Mouse (Mus musculus): Measurements from ENCODE around the gene Atad2b.
"Not testable (repeated sequence)": the region's sequence is repeated elsewhere in the genome, so short reads cannot be mapped to it uniquely, and the experiment has no call there.

Atad2b gene

DNA sequence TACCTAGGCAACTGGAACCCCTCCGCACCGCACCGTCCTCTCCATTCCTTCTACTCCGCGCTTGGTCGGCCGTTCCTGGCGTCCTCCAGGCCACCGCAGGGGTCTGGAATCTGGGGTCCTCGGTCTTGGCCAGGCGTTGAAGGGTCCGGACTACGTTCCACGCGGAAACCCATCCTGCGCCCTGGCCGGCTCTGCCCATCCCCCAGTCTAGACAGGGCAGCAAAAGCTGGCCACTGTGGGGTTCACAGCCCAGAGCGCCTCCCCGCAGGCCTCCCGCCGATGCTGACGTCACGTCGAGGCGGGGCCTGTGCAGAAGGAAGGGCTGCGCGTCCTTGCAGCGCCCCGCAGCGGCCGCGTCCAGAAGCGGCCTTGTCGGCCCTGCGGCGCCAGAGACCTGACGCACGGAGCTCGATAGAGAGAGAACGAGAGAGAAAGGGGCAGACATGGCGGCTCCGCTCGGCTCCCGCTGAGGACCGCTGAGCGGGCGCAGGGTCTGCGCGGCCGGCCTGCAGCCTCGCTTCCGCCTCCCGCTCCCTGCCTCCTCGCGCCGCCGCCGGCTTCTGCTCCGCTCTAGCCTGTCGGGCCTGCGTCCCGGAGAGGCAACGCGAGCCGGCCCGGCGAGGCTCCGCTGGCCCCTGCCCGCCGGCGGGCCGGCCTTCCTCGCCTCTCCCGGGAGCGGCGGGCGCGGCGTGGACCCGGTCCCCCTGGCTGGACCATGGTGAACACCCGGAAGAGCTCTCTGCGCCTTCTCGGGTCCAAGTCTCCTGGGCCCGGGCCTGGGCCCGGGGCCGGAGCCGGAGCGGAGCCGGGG is at the start of gene Atad2b:
TSS of gene Atad2b (plus strand) at position 360 of the 811 bp plus-strand sequence.
- peak; percentile 96 to 97 for DNase-seq (ENCODE audit: low spot score in 2 of 2)

DNA sequence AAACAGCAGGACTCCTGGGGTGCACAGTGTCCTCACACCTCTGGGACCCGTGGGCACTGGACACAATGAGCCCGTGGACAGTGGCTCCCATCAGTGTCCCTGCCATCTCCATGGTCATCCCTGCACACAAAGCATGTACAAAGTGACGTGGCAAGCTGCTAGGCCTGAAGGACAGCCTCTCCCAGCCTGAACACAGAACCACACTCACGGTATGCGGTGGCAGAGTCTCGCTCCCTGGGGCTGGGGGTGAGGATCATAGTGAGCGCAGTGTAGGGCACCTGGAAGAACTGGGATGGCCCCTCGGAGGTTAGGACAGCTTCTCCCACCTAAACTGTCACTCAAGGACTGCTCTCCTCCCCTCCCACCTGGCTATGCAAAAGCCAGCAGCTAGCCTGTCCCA is 48.2 kb upstream of the Atad2b start:
- no peak for DNase-seq (ENCODE audit: low spot score in 2 of 2)

DNA sequence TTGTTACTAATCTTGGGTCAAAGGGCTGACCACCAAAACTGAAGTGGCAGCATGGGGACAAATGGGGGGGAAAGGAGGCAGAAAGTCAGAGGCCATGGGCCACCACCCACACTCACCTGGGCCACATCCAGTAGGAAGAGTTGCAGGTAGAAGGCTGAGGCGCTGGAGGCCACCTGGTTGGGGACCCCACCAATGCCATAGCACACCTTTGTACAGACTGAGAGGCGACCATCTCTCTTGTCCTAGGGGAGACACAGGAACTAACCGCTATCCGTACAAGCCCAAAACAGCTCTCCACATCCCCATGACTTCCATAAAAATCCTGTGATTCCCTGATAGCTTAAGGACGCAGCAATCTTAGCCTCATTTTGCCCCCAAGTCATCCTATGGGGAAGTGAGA is 45.9 kb upstream of the Atad2b start:
- DNase-seq (ENCODE audit: low spot score in 2 of 2), result no peak

DNA sequence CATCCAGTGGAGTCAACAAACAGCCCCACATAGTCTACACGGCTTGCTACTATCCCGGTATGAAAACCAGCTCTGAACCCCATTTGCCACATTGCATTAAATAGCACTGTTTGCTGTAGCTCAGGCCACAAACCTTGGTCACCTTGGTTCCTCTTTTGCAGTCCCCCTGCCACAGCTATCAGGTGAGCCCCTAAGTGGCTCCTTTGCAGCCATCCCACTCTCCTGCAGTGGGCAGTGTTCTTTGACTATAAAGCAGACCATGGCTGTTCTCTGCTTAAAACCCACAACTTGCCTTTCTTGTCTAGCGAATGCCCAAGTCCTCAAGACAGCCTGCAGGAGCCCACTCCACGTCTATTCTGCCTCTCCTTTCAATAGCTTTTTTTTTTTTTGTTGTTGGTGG is 44.9 kb upstream of the Atad2b start:
- no peak for DNase-seq (ENCODE audit: low spot score in 2 of 2)

DNA sequence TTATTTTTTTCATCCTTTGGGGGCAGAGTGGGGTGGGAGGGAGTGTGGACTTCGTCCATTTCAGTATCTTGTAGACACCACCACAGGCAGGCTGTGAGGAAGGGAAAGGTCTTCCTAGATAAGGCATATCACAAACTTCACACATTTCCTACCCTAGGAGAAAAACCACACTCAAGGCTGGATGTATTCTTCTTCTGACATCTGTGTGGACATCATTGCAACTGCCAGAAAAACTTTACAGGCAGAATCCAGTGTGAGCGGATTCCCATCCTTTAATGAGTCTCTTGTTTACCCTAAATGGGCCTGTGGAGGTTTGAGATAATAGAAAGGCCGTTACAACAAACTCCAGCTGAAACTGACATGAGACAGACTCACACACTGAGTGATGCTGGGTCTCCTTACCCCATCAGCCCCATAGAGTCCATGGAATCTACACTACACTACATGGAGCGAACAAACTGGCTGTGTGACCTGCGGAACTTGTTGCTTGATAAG is 44.1 kb upstream of the Atad2b start:
- DNase-seq (ENCODE audit: low spot score in 2 of 2), result no peak

DNA sequence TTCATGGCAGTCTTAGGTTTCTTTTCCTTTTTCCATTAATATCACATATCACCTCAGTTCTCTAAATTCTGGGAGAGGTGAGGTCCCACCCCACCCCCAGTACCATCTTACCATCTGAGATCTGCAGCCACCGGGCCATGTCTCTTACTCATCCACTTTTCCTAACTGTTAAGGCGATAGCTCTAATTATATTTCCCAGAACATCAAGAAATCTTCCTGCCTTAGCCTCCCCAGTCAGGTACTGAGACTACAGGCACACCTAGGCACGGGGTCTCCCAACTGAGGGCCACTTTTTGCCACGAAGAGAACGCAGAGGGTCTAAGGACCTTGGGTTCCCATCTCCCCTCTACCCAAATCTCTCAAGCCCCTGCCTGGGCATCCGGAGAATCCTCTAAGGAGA is 43.6 kb upstream of the Atad2b start:
- DNase-seq (ENCODE audit: low spot score in 2 of 2), result no peak

DNA sequence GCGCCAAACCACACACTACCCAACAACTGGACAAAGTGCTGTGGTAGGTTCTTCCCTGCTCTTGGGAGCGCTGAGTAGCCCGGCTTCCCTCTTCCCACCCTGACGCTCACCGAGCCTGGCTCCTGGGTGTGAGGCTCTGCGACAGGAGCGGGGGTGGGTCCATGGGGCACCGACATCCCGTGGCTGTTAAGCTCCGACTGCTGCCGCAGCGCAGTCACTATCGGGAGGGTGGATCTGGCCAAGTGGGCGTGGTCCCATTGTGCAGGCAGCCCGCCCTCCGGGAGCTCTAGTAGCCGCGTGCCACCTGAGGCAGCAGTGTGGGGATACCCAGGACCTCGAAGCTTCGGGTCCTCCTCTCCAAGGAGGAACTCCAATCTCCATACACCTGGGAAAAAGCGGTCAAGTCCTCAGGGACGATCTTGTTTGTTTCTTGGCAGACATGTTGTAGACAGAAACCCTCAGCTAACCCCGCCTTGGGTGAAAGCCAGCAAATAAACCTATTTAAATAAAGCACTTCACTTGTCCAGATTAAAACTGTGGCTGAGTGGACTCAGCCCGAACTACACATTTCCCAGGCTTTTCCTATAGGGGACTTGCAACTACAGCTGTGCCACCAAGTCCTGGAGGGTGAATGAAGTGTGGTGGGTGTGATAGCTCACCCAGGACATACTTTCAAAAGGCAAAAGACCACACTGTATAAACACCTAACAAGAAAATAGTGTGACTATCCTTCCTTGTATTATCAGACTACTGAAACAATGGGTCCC is 42.8 kb upstream of the Atad2b start, which contains the start of gene Mfsd2b:
TSS of gene Mfsd2b (minus strand) at position 199 of the 767 bp plus-strand sequence.
- DNase-seq (ENCODE audit: low spot score in 2 of 2), result peak; percentile 33 to 42

DNA sequence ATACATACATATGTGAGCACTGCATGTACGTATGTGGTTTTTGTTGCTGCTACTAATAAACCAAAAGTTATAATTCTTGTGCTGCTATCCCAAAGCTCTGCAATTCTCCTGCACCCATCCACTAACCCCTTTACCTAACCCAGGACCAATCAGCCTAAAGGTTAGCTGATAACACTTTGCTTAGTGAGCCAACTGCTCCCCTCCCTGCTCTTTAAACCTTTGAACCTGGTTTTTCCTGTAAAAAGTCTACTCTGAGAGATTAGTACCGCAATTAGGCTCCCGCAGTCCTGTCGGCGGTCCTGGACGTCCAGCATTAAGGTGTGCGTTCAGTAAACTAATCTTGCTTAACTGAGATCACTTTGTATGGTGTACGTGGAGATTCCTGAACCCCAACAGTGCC is 41.5 kb upstream of the Atad2b start:
- no peak for DNase-seq (ENCODE audit: low spot score in 2 of 2)

DNA sequence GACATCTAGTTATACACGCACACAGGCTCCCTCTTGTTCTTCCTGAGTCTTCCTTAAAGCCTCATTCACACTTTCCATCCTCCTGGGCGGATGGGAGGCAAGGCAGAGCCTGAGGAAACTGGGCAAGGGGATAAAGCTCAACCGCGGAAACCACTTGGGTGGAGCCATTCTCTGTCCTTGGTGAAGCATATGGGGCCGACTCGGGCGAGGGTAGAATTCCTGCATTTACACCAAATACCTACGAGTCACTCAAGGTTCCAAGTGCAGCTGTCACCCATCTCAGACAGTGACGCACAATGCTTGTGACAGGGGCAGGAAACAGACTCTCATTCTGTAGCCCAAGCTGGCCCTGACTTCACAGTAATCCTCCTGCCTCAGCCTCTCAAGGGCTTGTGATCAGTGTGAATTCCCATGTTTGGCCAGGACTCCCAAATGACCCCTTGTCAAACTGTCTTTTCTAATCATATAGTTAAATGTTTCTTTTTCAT is 38.8 kb upstream of the Atad2b start:
- no peak for DNase-seq (ENCODE audit: low spot score in 2 of 2)

DNA sequence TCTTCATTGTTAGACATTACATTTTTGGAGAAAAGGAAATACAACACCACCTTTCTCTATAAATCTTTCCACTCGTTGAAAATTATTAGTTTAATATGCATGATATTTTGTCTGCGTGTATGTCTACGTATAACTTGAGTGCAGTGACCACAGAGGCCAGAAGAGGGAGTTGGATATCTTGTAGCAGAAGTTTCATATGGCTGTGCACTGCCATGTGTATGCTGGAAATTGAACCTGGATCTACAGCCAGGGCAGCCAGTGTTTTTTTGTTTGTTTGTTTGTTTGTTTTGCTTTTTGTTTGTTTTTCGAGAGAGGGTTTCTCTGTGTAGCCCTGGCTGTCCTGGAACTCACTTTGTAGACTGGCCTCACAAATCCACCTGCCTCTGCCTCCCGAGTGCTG is 38.1 kb upstream of the Atad2b start:
- peak in 1 of 2 experiments; percentile 17 for DNase-seq (ENCODE audit: low spot score in 2 of 2)

DNA sequence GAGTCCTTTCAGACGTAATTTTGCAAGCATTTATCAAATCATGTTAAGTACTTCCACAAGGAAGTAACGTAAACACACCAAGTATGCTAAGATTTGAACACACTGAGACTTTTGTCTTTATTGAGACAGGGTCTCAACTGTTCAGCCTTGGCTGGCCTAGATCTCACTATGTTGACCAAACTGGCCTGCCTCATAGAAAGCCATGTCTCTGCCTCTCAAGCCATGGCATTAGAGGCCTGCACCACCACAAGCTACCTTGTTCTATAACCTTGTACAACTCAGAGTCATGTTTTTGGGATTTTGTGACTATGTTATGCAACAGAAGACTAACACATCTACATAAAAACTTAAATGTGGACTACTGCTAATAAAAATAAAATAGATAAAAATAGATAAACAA is 35.1 kb upstream of the Atad2b start:
- no peak for DNase-seq (ENCODE audit: low spot score in 2 of 2)

DNA sequence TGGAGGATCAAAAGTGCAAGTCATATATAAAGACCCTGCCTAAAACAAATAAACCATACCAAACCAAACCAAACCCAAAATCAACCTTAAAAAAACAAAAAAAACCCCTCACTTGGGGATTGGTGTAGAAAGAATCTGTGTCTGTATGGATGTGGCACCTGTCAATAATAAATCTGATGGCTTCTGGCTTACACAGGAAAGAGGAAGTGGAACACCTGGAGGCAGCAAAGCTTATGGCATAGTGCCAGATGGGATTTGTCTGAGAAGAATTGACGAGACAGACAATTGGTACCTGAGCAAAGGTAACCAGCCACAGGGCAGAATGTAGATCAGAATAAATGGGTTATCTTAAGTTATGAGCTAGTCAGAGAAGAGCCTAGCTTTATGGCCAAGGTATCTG is 32.1 kb upstream of the Atad2b start:
- DNase-seq (ENCODE audit: low spot score in 2 of 2), result no peak

DNA sequence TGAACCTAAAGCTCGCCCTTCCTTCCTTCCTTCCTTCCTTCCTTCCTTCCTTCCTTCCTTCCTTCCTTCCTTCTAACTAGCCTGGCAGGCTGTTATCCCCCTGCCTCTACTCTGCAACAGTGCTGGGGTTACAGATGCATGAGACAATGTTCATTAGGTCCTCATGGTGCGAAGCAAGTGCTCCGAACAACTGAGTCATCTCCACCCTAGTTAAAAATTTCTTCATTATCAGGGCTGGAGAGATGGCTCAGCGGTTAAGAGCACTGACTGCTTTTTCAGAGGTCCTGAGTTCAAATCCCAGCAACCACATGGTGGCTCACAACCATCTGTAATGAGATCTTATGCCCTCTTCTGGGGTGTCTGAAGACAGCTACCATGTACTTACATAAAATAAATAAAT is 30.6 kb upstream of the Atad2b start:
- not testable (repeated sequence) for DNase-seq (ENCODE audit: low spot score in 2 of 2)

DNA sequence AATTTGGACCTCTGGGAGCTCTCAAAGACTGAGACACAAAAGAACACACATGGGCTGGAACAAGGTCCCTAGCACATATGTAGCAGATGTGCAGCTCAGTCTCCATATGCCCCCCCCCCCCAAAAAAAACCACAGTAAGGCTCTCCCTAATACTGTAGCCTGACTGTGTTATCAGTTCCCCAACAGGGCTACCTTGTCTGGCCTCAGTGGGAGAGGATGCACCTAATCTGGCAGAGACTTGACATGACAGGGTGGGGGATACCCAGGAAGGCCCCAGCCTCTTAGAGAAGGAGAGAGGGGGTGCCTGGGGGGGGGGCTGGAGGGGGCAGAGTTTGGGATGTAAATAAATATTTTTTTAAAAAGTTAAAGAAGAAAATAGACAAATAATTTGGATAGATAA is 28.4 kb upstream of the Atad2b start:
- DNase-seq (ENCODE audit: low spot score in 2 of 2), result no peak

DNA sequence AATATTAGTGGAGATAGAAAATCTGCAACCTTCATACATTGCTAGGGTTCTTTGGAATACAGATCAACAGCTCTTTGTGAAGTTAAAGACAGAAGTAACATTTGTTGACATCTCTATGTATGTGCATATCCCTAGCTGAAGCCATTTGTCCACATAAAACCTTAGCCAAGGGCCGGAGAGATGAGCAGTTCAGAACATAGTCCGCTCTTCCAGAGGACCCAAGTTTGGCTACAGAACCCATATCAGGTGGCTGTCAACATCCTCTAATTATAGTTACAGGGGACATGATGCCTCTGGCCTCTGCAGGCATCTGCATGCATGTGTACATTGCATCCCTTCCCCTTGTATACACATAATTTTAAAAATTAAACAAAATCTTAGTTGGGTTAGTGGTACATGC is 27.9 kb upstream of the Atad2b start:
- no peak for DNase-seq (ENCODE audit: low spot score in 2 of 2)

DNA sequence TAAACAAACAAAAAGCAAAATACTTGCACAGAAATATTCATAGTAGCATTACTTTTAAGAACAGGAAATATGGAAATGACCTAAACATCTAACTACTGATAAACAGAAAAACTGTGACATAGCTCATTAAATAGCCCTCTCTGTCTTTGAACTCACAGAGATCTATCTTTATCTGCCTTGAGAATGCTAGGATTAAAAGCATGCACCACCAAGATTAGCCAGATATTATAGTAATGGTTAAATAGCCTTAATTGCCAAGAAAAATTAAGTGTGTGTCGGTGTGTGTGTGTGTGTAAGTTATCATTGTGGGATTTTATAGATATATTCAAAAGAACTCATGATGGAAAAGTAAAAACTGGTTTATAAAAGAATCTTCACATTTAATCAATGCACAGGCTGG is 27.3 kb upstream of the Atad2b start:
- no peak for DNase-seq (ENCODE audit: low spot score in 2 of 2)

DNA sequence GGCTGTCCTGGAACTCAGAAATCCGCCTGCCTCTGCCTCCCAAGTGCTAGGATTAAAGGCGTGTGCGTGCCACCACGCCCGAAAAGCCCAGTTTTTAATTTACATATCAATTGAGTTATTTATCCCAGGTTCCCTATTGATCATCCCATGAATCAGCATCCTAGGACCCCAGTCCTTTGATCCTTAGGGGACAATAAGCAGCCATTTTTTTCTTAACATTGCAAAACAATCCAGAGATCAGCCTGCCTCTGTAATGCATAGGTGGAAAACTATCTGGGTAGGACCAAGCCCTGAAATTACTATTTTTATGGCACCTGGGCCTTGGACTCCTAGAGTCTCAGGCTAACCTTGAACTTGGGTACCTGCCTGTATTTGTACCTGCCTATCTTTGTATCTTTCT is 19.1 kb upstream of the Atad2b start:
- DNase-seq (ENCODE audit: low spot score in 2 of 2), result no peak

DNA sequence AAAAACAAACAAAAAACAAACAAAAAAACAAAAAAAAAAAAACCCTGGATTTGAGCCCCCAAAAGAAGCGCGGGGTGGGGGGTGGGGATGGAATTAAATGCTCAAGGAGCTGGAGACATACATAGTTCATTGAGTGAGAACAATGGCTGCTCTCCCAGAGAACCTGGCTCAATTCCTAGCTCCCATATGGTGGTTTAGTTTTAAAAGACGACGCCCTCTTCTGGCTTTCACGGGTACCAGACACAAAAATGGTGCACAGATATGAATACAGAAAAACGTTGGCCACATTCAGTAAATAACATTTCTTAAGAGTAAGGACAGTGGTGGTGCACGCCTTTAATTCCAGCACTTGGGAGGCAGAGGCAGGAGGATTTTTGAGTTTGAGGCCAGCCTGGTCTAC is 11.2 kb upstream of the Atad2b start:
- DNase-seq (ENCODE audit: low spot score in 2 of 2), result no peak

DNA sequence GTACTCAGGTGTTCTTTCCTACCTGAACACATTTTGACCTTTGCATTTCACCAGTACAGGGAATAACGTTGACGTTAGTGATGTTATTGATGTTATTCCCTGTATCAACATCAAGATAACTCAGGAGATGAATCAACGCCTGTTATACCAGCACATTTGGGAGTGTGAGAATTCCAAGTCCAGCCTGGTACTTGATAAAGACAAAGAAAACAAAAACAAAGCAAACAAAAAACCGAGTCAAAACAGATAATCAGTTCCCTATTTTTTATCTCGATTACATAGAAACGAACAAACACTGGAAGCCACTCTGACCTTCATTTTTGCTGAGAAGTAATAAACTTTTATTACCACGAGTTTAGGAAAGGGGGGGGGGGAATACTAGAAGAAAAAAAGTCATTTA is 10.7 kb upstream of the Atad2b start:
- no peak for DNase-seq (ENCODE audit: low spot score in 2 of 2)

DNA sequence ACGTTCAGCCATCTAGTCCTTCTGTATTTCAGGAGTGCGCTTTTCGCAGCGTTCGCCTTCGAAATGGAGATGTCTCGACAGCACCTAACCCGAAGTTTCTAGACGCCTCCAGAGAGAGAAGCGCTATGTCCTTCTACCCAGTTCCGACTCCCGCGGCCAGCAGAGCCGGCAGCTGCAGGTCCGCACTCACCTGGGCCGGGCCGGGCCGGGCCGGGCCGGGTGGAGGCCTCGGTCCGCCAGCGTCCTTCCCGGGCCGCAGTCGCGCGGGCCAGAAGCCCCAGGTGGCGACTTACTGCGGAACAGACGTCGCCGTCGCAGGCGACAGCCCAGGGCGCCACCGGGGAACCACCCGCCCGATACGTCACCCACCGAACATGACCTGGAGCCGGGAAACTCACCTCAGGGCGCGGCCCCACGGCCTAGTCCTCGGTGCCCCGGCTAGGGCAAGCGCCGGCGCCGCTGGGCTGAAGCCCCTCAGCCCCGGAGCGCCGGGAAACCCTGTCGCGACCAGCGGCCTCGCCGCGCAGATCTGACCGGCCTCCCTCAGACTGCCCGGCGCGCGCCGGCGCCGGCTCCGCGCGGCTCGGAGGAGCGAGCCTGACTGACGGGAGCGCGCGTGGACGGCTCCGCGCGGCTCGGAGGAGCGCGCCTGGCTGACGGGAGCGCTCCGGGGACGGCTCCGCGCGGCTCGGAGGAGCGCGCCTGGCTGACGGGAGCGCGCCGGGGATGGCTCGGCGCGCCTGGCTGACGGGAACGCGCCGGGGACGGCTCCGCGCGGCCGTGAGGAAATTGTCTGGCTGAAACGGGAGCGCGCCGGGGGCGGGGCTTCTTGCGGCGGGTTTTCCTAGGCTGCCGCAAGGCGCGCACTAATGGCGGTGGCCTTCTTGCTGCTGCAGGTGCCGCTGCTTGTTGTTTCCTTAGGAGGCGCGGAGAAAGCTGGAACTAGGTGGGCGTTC is 9.9 kb upstream of the Atad2b start, which contains the start of gene Ubxn2a:
TSS of gene Ubxn2a (minus strand) at position 755 of the 956 bp plus-strand sequence.
- DNase-seq (ENCODE audit: low spot score in 2 of 2), result peak; percentile 93 to 97

DNA sequence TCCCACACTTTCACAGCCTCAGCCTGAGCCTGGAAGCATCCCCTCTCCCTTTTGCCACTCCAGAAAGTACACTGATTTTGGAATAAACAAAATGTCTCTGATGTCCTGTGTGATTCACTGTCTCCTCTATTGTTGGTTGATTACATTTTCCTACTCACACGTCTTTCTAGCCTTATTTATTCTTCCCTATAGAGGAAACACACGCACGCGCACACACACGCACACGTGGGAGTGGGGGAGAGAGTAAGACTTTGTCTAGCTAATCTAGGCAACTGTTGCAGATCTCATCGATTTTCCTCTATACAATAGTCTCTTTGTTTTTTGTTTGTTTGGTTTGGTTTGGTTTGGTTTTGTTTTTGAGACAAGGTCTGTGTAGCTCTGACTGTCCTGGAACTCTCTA is 8.8 kb upstream of the Atad2b start:
- no peak for DNase-seq (ENCODE audit: low spot score in 2 of 2)
